Mouse (Mus musculus) intestine, postnatal 0 days (tissue): ENCODE data around the gene Tyw5. TPM values are rescaled to one million over a fixed set of nuclear protein-coding genes. Genes with fewer than 3 reads are reported as not detected.

Source experiments
- ATAC-seq: fragments of 200-750 bp; cut with Nextera tagmentation; 2 replicates; pipeline ENCODE4 v1.8.0; 2017; ENCODE audit warnings: mild to moderate bottlenecking, moderate TSS enrichment, moderate library complexity
- H3K27ac ChIP-seq: fragments of 300-500 bp; sonication (generic); 2 replicates; pipeline ENCODE4 v1.5.1; 2014; ENCODE audit warnings: mild to moderate bottlenecking, low read depth, low read length, moderate library complexity
- H3K27me3 ChIP-seq: fragments of 300-500 bp; sonication (generic); replicated peaks from 2 replicates; pipeline ENCODE4 v1.6.1; 2014; ENCODE audit warnings: low read length, mixed read lengths; ENCODE audit not compliant: control insufficient read depth, insufficient read depth
- H3K36me3 ChIP-seq: fragments of 300-500 bp; sonication (generic); 2 replicates; pipeline ENCODE4 v1.6.1; 2014; ENCODE audit warnings: mild to moderate bottlenecking, moderate library complexity; ENCODE audit not compliant: control insufficient read depth, insufficient read depth
- H3K4me1 ChIP-seq: fragments of 300-500 bp; sonication (generic); replicated peaks from 2 replicates; pipeline ENCODE4 v1.6.1; 2014; ENCODE audit warnings: antibody characterized with exemption, low read length, mixed read lengths; ENCODE audit not compliant: control insufficient read depth, insufficient read depth
- H3K4me2 ChIP-seq: fragments of 300-500 bp; sonication (generic); replicated peaks from 2 replicates; pipeline ENCODE4 v1.6.1; 2014; ENCODE audit warnings: low read depth, mild to moderate bottlenecking, moderate library complexity
- H3K4me3 ChIP-seq: fragments of 300-500 bp; sonication (generic); 2 replicates; pipeline ENCODE4 v1.5.1; 2014; ENCODE audit warnings: low read depth, low read length
- H3K9ac ChIP-seq: fragments of 300-500 bp; sonication (generic); 2 replicates; pipeline ENCODE4 v1.6.1; 2014; ENCODE audit warnings: mild to moderate bottlenecking, low read depth, low read length
- H3K9me3 ChIP-seq: fragments of 300-500 bp; sonication (generic); 2 replicates; pipeline ENCODE4 v1.6.1; 2016; ENCODE audit warnings: mixed run types; ENCODE audit not compliant: control insufficient read depth
- CTCF ChIP-seq: sonication (generic); IDR thresholded peaks from 2 replicates; pipeline ENCODE4 v1.5.1; 2016; ENCODE audit warnings: low read depth, mild to moderate bottlenecking, control low read depth, antibody characterized with exemption, moderate library complexity
- WGBS: fragments of 180-500 bp; shearing (Covaris S2); extraction: QIAGEN DNeasy Blood & Tissue Kit; methylation state at CpG from one replicate; pipeline ENCODE4 v1.1.7; 2014; 5-methylcytosine and 5-hydroxymethylcytosine counted together
- polyA plus RNA-seq: library from polyadenylated mRNA; unstranded; fragments of >200 nt; fragmentation: Nextera tagmentation; extraction: Ambion mirVana; gene quantifications from 2 replicates; pipeline ENCODE4 v1.2.1, GENCODE M21; 2015

Tyw5 gene
- polyA plus RNA-seq, 1 experiment from 2014 or later: 15.4 TPM

- ATAC-seq: no peak
- Histone ChIP-seq H3K27ac (no peak overlapping the region), H3K36me3 (peaks cover 35% of the 10 kb centered on the region), H3K9me3 (no peaks in the 10 kb centered on the region), H3K4me2 (no peak overlapping the region), H3K27me3 (no peaks in the 10 kb centered on the region), H3K9ac (no peak overlapping the region), H3K4me1 (no peaks in the 10 kb centered on the region), H3K4me3 (no peak overlapping the region)
- 76% methylated on average over 4 of the region's 4 CpGs for WGBS
- TF ChIP-seq CTCF: no peak
These were observed 15.7 kb downstream of the Tyw5 start for GRCm38 (mm10) chr1:57390993-57391790.

DNA sequence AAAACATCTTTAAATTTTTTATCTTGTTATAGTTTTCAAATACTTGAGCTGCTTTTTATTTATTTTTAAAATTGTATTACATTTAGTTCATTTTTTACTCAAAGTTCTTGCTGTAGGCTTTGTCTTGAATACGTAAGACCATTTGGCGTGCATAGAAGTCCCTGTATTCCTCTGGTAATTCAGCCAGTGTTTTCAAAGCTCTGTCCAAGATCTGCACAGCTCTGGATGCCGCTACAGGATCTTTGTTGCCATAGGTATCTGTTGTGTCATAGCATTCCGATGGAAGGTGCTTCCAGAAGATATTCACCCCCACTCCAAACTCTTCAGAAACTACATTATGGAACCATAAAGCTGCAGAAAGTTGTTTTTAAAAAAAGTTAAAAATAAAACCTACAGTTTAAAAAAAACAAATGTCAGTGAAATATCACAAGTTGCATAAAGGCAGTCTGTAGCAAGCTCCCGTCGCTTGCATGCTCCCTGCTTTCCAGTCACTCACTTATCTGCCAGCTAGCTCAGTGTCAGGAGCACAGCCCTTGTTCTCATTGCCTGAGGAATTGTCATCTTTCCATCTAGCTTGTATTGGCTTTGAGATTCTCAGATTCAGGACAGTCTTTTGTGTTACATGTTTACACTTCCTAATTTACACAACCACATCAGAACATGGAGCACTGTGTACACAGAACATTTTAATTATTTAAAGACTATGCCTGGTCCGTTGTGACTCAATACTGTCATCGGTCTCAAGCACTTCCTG lies 18.3 kb downstream of the Tyw5 start:
- Histone ChIP-seq H3K27ac (no peak overlapping the region), H3K9me3 (no peaks in the 10 kb centered on the region), H3K36me3 (peaks cover 27% of the 10 kb centered on the region), H3K4me1 (no peaks in the 10 kb centered on the region), H3K27me3 (no peaks in the 10 kb centered on the region), H3K4me2 (no peak overlapping the region), H3K9ac (no peak overlapping the region), H3K4me3 (no peak overlapping the region)
- no peak for TF ChIP-seq CTCF
- no peak for ATAC-seq
- WGBS: 87% methylated on average over 8 of the region's 8 CpGs

- Histone ChIP-seq H3K27me3 (no peaks in the 10 kb centered on the region), H3K4me3 (no peak overlapping the region), H3K36me3 (peaks cover 20% of the 10 kb centered on the region), H3K9me3 (no peaks in the 10 kb centered on the region), H3K4me1 (no peaks in the 10 kb centered on the region), H3K27ac (no peak overlapping the region), H3K9ac (no peak overlapping the region), H3K4me2 (no peak overlapping the region)
- TF ChIP-seq CTCF: no peak
- 79% methylated on average over 2 of the region's 2 CpGs for WGBS
- ATAC-seq: no peak
These were observed 19.0 kb downstream of the Tyw5 start for GRCm38 (mm10) chr1:57387876-57388275.

DNA sequence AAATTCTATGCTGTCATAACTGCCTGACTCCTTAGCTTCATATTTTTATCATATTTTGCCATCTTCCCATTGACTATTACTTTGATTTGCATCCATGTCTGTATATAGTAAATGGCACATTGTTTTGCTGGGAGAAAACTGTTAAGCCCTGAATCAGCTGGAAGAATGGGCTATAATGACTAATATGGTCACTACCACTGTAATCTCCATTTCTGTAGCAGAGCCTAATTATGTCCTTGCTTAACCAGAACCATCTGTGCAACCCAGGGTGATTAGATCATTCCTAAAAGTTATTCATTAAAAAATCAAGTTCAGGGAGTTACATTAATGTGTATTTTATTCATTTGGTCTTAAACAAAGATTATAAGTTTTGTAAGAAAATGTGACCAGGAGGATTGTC lies 20.4 kb downstream of the Tyw5 start:
- Histone ChIP-seq H3K27me3 (no peaks in the 10 kb centered on the region), H3K9me3 (no peaks in the 10 kb centered on the region), H3K4me3 (no peak overlapping the region), H3K4me2 (no peak overlapping the region), H3K27ac (no peak overlapping the region), H3K36me3 (peaks cover 16% of the 10 kb centered on the region), H3K4me1 (no peaks in the 10 kb centered on the region), H3K9ac (no peak overlapping the region)
- no peak for TF ChIP-seq CTCF
- no peak for ATAC-seq

DNA sequence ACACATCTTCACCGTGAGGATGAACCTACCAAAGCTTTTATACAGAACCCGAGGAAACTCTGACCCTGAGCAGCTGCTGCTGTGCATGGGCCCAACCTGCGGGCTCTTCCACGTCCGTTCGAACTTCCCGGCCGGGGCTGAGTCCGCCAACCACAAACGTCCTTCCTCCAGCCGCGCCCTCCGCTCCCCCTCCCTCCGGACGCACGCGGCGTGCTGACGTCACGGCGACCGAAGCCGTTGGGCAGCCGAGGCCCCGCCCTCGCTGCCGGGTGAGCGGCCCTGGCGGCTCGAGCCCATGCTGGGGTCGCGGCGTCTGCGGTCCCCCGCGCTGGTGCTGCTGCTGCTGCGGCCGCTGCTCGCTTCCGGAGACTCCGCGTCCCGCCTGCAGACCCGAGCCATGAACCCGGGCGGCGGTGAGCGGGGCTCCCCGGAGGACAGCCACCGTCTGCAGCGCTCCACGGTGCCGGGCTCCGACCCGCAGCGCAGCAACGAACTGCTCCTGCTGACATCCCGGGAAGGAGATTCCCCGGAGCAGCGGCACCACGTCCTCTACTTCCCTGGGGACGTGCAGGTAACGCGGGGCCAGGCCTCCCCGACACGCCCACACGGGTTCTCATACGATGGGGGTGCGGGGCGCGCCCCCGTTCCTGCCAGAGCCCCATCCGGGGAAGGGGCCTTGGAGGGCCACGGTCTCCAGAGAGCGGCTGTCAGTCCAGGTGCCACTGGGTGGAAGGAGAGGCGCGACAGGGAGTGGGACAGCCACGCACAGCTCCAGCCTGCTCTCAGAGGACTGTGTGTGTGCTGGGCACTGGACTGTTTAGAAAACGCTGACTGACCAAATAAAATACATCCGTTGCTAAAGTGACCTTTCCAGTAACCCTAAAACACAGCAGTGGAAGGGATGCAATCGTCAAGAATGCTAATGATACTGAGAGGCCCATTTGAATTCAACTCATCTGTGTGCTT lies 29.2 kb downstream of the Tyw5 start, which contains the start of gene 1700066M21Rik:
TSS of gene 1700066M21Rik (plus strand) at position 245 of the 966 bp plus-strand sequence.
- H3K27ac ChIP-seq: peak within 1 kb of the TSS; percentile 74
- H3K4me2 ChIP-seq: peak within 1 kb of the TSS; percentile 99
- peak within 1 kb of the TSS; percentile 88 for H3K9ac ChIP-seq
- H3K4me3 ChIP-seq: peak within 1 kb of the TSS; percentile 97
- no peaks in the 10 kb centered on the region for H3K27me3 ChIP-seq
- no peaks in the 10 kb centered on the region for H3K36me3 ChIP-seq
- TF ChIP-seq CTCF: no peak
- WGBS: under 1% methylated on average over 81 of the region's 81 CpGs
- H3K4me1 ChIP-seq: peaks cover 3% of the 10 kb centered on the region; the same call in 1 of the 2 replicates
- ATAC-seq: peak; percentile 97
- no peaks in the 10 kb centered on the region for H3K9me3 ChIP-seq
